Mouse (Mus musculus): ENCODE measurements around the gene Tnnt3. TPM values are rescaled to one million over a fixed set of nuclear protein-coding genes. Genes with fewer than 3 reads are reported as not detected.

Gene Tnnt3
- polyA plus RNA-seq, 1 experiment from 2014 or later = 1.7 TPM

DNA sequence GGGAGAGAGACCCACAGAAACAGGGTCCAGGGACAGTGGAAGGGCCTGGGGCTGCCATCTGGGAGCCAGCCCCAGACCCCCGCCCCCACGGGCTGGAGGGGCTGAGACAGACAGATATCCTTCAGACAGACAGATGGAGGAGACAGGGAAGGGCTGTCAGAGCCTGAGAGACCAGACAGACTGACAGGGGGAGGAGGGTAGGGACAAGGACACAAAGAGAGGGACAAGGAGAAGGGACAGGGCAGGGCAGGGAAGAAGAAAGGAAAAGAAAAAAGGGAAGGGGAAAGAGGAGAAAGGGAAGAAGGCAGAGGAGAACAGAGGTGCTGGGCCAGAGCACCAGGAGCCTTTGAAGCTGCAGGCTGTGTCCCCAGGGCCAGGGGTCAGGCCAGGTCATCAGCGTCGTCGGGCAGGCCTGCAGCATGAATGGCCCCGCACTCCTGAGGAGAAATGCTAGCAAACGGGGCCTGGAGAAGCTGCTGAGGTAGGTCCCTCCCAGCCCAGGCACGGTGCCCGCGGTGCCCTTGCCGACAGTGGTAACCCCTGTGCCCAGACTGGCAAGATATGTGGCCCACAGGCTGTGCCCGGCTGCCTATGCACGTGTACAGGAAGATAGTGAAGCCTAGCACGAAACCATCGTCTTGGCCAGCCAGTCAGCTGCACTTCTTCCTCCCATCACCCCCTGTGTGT, 26.6 kb upstream of the Tnnt3 start:
- H3K4me3 ChIP-seq (ENCODE audit: low read depth, low read length) = no peak overlapping the region
- no peaks in the 10 kb centered on the region for H3K36me3 ChIP-seq (ENCODE audit: control insufficient read depth, insufficient read depth, low read length)
- no peak overlapping the region for H3K4me2 ChIP-seq (replicated peaks; ENCODE audit: low read depth, low read length)
- peak overlapping the region; percentile 47 for H3K9ac ChIP-seq (ENCODE audit: low read depth, low read length)
- peak; percentile 32 for ATAC-seq (ENCODE audit: low FRiP score)
- no peaks in the 10 kb centered on the region for H3K9me3 ChIP-seq (ENCODE audit: control insufficient read depth, low read length)
- peaks cover 14% of the 10 kb centered on the region for H3K4me1 ChIP-seq (replicated peaks; ENCODE audit: control insufficient read depth, insufficient read depth, low read length)
- peak; percentile 49 for DNase-seq (ENCODE audit: low spot score)
- 21% methylated on average over 15 of the region's 15 CpGs for WGBS
- 0 out of 2 replicates have a peak, but pooled peaks cover 2% of the 10 kb centered on the region for H3K27me3 ChIP-seq (ENCODE audit: control insufficient read depth, insufficient read depth, low read length)
- peak overlapping the region; percentile 43 for H3K27ac ChIP-seq (ENCODE audit: low read depth, low read length)

DNA sequence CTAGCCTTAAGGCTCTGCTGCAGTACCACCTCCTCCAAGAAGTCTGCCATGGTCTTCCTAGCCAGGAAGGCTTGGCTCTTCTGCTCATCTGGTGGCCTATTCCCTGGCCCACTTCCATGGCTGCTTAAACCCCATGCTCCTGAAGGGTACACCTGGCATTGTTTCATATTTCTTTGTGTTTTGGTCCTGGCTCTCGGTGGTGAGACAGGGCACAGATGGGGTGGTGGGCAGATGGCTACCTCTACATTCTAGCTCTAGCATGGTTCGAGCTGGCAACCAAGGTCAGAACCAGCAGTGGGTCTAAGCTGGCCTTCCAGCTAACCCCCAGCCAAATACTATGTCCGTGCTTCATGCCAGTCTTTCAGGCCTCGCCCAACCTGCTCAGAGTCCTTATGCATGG, 25.7 kb upstream of the Tnnt3 start:
- H3K4me2 ChIP-seq (replicated peaks; ENCODE audit: low read depth, low read length) = no peak overlapping the region
- 94% methylated on average over 4 of the region's 4 CpGs for WGBS
- H3K4me3 ChIP-seq (ENCODE audit: low read depth, low read length) = no peak overlapping the region
- H3K27ac ChIP-seq (ENCODE audit: low read depth, low read length) = no peak overlapping the region
- H3K27me3 ChIP-seq (ENCODE audit: control insufficient read depth, insufficient read depth, low read length) = 0 out of 2 replicates have a peak, but pooled peaks cover 2% of the 10 kb centered on the region
- H3K9ac ChIP-seq (ENCODE audit: low read depth, low read length) = no peak overlapping the region
- ATAC-seq (ENCODE audit: low FRiP score) = no peak
- H3K36me3 ChIP-seq (ENCODE audit: control insufficient read depth, insufficient read depth, low read length) = no peaks in the 10 kb centered on the region
- H3K4me1 ChIP-seq (replicated peaks; ENCODE audit: control insufficient read depth, insufficient read depth, low read length) = peaks cover 14% of the 10 kb centered on the region
- H3K9me3 ChIP-seq (ENCODE audit: control insufficient read depth, low read length) = no peaks in the 10 kb centered on the region
- DNase-seq (ENCODE audit: low spot score) = no peak

DNA sequence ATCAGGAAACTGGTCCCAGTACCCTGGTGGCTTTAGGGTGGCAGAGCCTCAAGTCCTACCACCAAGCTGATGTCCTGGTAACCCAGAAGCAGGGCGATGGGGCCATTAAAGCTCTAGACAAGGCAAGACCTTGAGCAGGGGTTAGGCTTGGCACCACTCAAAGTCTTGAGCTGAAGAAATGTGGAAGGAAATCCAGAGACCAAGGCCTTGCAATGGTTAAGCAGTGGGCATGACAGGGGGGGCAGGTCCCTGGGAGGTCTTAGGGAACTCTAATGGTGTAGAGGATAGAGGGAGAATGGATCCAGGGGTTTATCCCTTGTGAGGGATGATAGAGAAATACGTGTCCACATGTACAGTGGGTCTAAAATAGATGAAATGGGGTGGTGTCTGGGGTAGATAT, 25.2 kb upstream of the Tnnt3 start:
- no peak overlapping the region for H3K4me2 ChIP-seq (replicated peaks; ENCODE audit: low read depth, low read length)
- DNase-seq (ENCODE audit: low spot score) = no peak
- WGBS = 94% methylated on average over 2 of the region's 2 CpGs
- no peaks in the 10 kb centered on the region for H3K36me3 ChIP-seq (ENCODE audit: control insufficient read depth, insufficient read depth, low read length)
- H3K4me3 ChIP-seq (ENCODE audit: low read depth, low read length) = no peak overlapping the region
- 0 out of 2 replicates have a peak, but pooled peaks cover 2% of the 10 kb centered on the region for H3K27me3 ChIP-seq (ENCODE audit: control insufficient read depth, insufficient read depth, low read length)
- ATAC-seq (ENCODE audit: low FRiP score) = no peak
- no peaks in the 10 kb centered on the region for H3K9me3 ChIP-seq (ENCODE audit: control insufficient read depth, low read length)
- H3K27ac ChIP-seq (ENCODE audit: low read depth, low read length) = no peak overlapping the region
- no peak overlapping the region for H3K9ac ChIP-seq (ENCODE audit: low read depth, low read length)
- peaks cover 14% of the 10 kb centered on the region for H3K4me1 ChIP-seq (replicated peaks; ENCODE audit: control insufficient read depth, insufficient read depth, low read length)

DNA sequence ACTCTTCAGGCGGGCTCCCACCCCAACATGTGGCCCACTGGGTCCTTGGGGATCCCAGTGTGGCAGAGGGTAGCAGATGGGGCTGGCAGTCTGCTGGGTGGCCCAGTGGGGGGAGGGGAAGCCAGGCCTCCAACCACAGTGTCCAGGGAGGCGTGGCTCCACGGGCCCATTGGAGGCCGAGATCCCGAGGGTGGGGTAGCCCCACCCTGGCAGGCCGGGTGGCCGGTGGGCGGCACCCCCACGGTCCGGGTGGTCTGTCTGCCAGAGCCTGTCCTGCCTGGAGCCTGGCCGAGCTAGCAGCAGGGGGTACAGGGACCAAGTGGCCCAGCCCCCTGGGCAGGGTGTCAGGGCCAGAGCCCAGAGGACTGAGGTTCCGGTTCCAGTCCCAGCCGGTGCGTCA, 23.8 kb upstream of the Tnnt3 start:
- ATAC-seq (ENCODE audit: low FRiP score) (no peak), DNase-seq (ENCODE audit: low spot score) (no peak)
- Histone ChIP-seq H3K4me2 (replicated peaks; ENCODE audit: low read depth, low read length) (no peak overlapping the region), H3K27me3 (ENCODE audit: control insufficient read depth, insufficient read depth, low read length) (0 out of 2 replicates have a peak, but pooled peaks cover 2% of the 10 kb centered on the region), H3K9ac (ENCODE audit: low read depth, low read length) (no peak overlapping the region), H3K36me3 (ENCODE audit: control insufficient read depth, insufficient read depth, low read length) (no peaks in the 10 kb centered on the region), H3K4me3 (ENCODE audit: low read depth, low read length) (no peak overlapping the region), H3K4me1 (replicated peaks; ENCODE audit: control insufficient read depth, insufficient read depth, low read length) (peaks cover 14% of the 10 kb centered on the region), H3K27ac (ENCODE audit: low read depth, low read length) (no peak overlapping the region), H3K9me3 (ENCODE audit: control insufficient read depth, low read length) (no peaks in the 10 kb centered on the region)
- 74% methylated on average over 14 of the region's 14 CpGs for WGBS

GRCm38 (mm10) chr7:142475641-142476040, 23.0 kb upstream of the Tnnt3 start:
- Histone ChIP-seq H3K27ac (ENCODE audit: low read depth, low read length) (no peak overlapping the region), H3K27me3 (ENCODE audit: control insufficient read depth, insufficient read depth, low read length) (0 out of 2 replicates have a peak, but pooled peaks cover 2% of the 10 kb centered on the region), H3K4me2 (replicated peaks; ENCODE audit: low read depth, low read length) (no peak overlapping the region), H3K36me3 (ENCODE audit: control insufficient read depth, insufficient read depth, low read length) (no peaks in the 10 kb centered on the region), H3K9ac (ENCODE audit: low read depth, low read length) (no peak overlapping the region), H3K9me3 (ENCODE audit: control insufficient read depth, low read length) (no peaks in the 10 kb centered on the region), H3K4me1 (replicated peaks; ENCODE audit: control insufficient read depth, insufficient read depth, low read length) (peaks cover 14% of the 10 kb centered on the region), H3K4me3 (ENCODE audit: low read depth, low read length) (no peak overlapping the region)
- ATAC-seq (ENCODE audit: low FRiP score) (no peak), DNase-seq (ENCODE audit: low spot score) (no peak)
- 72% methylated on average over 7 of the region's 7 CpGs for WGBS

DNA sequence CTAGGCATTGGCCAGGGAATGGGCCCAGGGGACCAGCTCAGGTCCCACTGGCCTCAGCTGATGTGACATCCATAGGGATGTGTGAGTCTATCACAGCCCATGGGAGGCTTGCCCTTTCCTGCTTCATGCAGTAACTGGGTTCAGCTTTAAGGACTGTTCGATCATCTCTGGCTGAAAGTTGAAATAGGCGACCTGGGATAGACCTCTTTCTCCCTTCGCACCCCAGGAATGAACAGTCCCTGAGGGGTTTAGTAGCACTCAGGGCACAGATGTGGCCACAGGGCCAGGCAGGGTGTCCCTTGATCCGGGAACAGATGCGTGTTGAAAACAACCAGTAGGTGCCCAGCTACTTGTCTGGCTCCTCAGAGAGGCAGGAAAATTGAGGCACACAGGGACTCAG, 22.4 kb upstream of the Tnnt3 start:
- H3K9me3 ChIP-seq (ENCODE audit: control insufficient read depth, low read length) = no peaks in the 10 kb centered on the region
- H3K27me3 ChIP-seq (ENCODE audit: control insufficient read depth, insufficient read depth, low read length) = 0 out of 2 replicates have a peak, but pooled peaks cover 2% of the 10 kb centered on the region
- 83% methylated on average over 5 of the region's 5 CpGs for WGBS
- no peak overlapping the region for H3K27ac ChIP-seq (ENCODE audit: low read depth, low read length)
- ATAC-seq (ENCODE audit: low FRiP score) = no peak
- H3K4me2 ChIP-seq (replicated peaks; ENCODE audit: low read depth, low read length) = no peak overlapping the region
- H3K4me3 ChIP-seq (ENCODE audit: low read depth, low read length) = no peak overlapping the region
- H3K4me1 ChIP-seq (replicated peaks; ENCODE audit: control insufficient read depth, insufficient read depth, low read length) = peaks cover 11% of the 10 kb centered on the region
- no peaks in the 10 kb centered on the region for H3K36me3 ChIP-seq (ENCODE audit: control insufficient read depth, insufficient read depth, low read length)
- no peak for DNase-seq (ENCODE audit: low spot score)
- no peak overlapping the region for H3K9ac ChIP-seq (ENCODE audit: low read depth, low read length)

DNA sequence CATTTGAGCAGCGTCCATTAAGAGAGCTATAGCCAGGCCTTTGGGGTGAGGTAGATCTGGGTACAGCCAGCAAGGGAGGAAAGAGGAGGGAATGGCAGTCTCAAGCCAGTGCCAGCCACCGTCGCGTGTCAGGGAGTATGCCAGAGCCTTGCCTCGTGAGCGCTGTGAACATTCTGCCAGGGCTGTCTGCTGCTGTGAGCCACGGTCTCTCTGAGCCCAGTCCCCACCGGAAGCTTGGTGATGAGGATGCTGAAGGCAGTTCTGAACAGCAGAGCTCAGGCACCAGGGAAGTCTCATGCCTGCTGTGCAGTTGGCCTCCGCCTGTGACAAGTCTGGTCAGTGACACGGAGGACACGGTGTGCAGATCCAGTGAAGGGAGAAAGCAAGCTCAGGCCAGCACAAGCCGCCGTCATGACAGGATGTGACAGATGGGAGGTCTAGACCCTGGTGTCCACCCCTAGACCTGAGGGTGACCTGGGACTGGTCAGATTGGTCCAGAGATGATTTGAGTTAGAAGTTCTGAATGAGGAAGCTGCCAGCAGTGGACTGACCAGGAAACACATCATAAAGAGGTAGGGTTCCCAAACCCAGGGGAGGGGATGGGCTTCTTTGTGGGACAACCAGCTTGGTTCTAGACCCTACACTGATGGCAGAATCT, 21.7 kb upstream of the Tnnt3 start:
- Histone ChIP-seq H3K27ac (ENCODE audit: low read depth, low read length) (no peak overlapping the region), H3K9me3 (ENCODE audit: control insufficient read depth, low read length) (no peaks in the 10 kb centered on the region), H3K4me1 (replicated peaks; ENCODE audit: control insufficient read depth, insufficient read depth, low read length) (peaks cover 9% of the 10 kb centered on the region), H3K4me2 (replicated peaks; ENCODE audit: low read depth, low read length) (no peak overlapping the region), H3K36me3 (ENCODE audit: control insufficient read depth, insufficient read depth, low read length) (no peaks in the 10 kb centered on the region), H3K9ac (ENCODE audit: low read depth, low read length) (no peak overlapping the region), H3K4me3 (ENCODE audit: low read depth, low read length) (no peak overlapping the region), H3K27me3 (ENCODE audit: control insufficient read depth, insufficient read depth, low read length) (0 out of 2 replicates have a peak, but pooled peaks cover 2% of the 10 kb centered on the region)
- WGBS = 79% methylated on average over 13 of the region's 13 CpGs
- DNase-seq (ENCODE audit: low spot score) = no peak
- no peak for ATAC-seq (ENCODE audit: low FRiP score)

GRCm38 (mm10) chr7:142478001-142478400, 20.6 kb upstream of the Tnnt3 start:
- Histone ChIP-seq H3K4me1 (replicated peaks; ENCODE audit: control insufficient read depth, insufficient read depth, low read length) (peaks cover 10% of the 10 kb centered on the region; the same call in 1 of the 2 replicates), H3K27me3 (ENCODE audit: control insufficient read depth, insufficient read depth, low read length) (0 out of 2 replicates have a peak, but pooled peaks cover 2% of the 10 kb centered on the region), H3K9ac (ENCODE audit: low read depth, low read length) (no peak overlapping the region), H3K36me3 (ENCODE audit: control insufficient read depth, insufficient read depth, low read length) (no peaks in the 10 kb centered on the region), H3K9me3 (ENCODE audit: control insufficient read depth, low read length) (no peaks in the 10 kb centered on the region), H3K27ac (ENCODE audit: low read depth, low read length) (no peak overlapping the region), H3K4me2 (replicated peaks; ENCODE audit: low read depth, low read length) (no peak overlapping the region), H3K4me3 (ENCODE audit: low read depth, low read length) (no peak overlapping the region)
- DNase-seq (ENCODE audit: low spot score) (no peak), ATAC-seq (ENCODE audit: low FRiP score) (no peak)
- 95% methylated on average over 6 of the region's 6 CpGs for WGBS

GRCm38 (mm10) chr7:142478574-142478973, 20.1 kb upstream of the Tnnt3 start:
- peaks cover 13% of the 10 kb centered on the region; the same call in 1 of the 2 replicates for H3K4me1 ChIP-seq (replicated peaks; ENCODE audit: control insufficient read depth, insufficient read depth, low read length)
- ATAC-seq (ENCODE audit: low FRiP score) (no peak), DNase-seq (ENCODE audit: low spot score) (no peak)
- no peak overlapping the region for H3K27ac ChIP-seq (ENCODE audit: low read depth, low read length)
- 0 out of 2 replicates have a peak, but pooled peaks cover 2% of the 10 kb centered on the region for H3K27me3 ChIP-seq (ENCODE audit: control insufficient read depth, insufficient read depth, low read length)
- H3K9me3 ChIP-seq (ENCODE audit: control insufficient read depth, low read length) = no peaks in the 10 kb centered on the region
- no peaks in the 10 kb centered on the region for H3K36me3 ChIP-seq (ENCODE audit: control insufficient read depth, insufficient read depth, low read length)
- WGBS = 37% methylated on average over 2 of the region's 2 CpGs
- no peak overlapping the region for H3K4me3 ChIP-seq (ENCODE audit: low read depth, low read length)
- H3K9ac ChIP-seq (ENCODE audit: low read depth, low read length) = no peak overlapping the region
- no peak overlapping the region for H3K4me2 ChIP-seq (replicated peaks; ENCODE audit: low read depth, low read length)
